Mouse (Mus musculus): ENCODE results near the gene Olfr58.
"Not testable (repeated sequence)": the region's sequence is repeated elsewhere in the genome, so short reads cannot be mapped to it uniquely, and the experiment has no call there.

Gene Olfr58

GRCm38 (mm10) chr9:19779983-19780382 lies at the start of gene Olfr58:
Gene Olfr58, plus strand, starts transcription at chr9:19780283.
- no peak for DNase-seq (ENCODE audit: low spot score)

GRCm38 (mm10) chr9:19769136-19769535 lies 10.9 kb upstream of the Olfr58 start:
- no peak for DNase-seq (ENCODE audit: low spot score)

GRCm38 (mm10) chr9:19769701-19770100 lies 10.4 kb upstream of the Olfr58 start:
- DNase-seq (ENCODE audit: low spot score), result no peak

GRCm38 (mm10) chr9:19803000-19803399 lies 22.9 kb downstream of the Olfr58 start:
- no peak for DNase-seq (ENCODE audit: low spot score)

GRCm38 (mm10) chr9:19804606-19805005 lies 24.5 kb downstream of the Olfr58 start, which contains the start of gene Olfr859:
Gene Olfr859, plus strand, starts transcription at chr9:19804906.
- DNase-seq (ENCODE audit: low spot score), result not testable (repeated sequence)

Measured in ovary, postnatal 36 days (tissue).